Mouse (Mus musculus): Measurements from ENCODE around the gene Rpp25l.
"Not testable (repeated sequence)": the region's sequence is repeated elsewhere in the genome, so short reads cannot be mapped to it uniquely, and the experiment has no call there.

The Rpp25l gene

GRCm38 (mm10) chr4:41696930-41697841 is 16.1 kb downstream of the Rpp25l start, which contains the start of gene Cntfr:
Gene Cntfr (minus strand): TSS chr4:41697089.
- DNase-seq (ENCODE audit: low spot score), result peak; percentile 90

GRCm38 (mm10) chr4:41696452-41696851 is 16.9 kb downstream of the Rpp25l start:
- DNase-seq (ENCODE audit: low spot score), result not testable (repeated sequence)

GRCm38 (mm10) chr4:41695800-41696199 is 17.5 kb downstream of the Rpp25l start:
- DNase-seq (ENCODE audit: low spot score), result not testable (repeated sequence)

- not testable (repeated sequence) for DNase-seq (ENCODE audit: low spot score)
Measured at GRCm38 (mm10) chr4:41693511-41693910, 19.8 kb downstream of the Rpp25l start.

GRCm38 (mm10) chr4:41690014-41690413 is 23.3 kb downstream of the Rpp25l start:
- not testable (repeated sequence) for DNase-seq (ENCODE audit: low spot score)

- not testable (repeated sequence) for DNase-seq (ENCODE audit: low spot score)
Measured at GRCm38 (mm10) chr4:41688562-41688961, 24.8 kb downstream of the Rpp25l start.

GRCm38 (mm10) chr4:41685882-41686492 is 27.3 kb downstream of the Rpp25l start:
- DNase-seq (ENCODE audit: low spot score), result not testable (repeated sequence)

- not testable (repeated sequence) for DNase-seq (ENCODE audit: low spot score)
Measured at GRCm38 (mm10) chr4:41684931-41685453, 28.3 kb downstream of the Rpp25l start.

GRCm38 (mm10) chr4:41684131-41684930 is 29.0 kb downstream of the Rpp25l start:
- DNase-seq (ENCODE audit: low spot score), result not testable (repeated sequence)

GRCm38 (mm10) chr4:41683303-41683702 is 30.0 kb downstream of the Rpp25l start:
- DNase-seq (ENCODE audit: low spot score), result not testable (repeated sequence)

- no peak for DNase-seq (ENCODE audit: low spot score)
Measured at GRCm38 (mm10) chr4:41682789-41683188, 30.5 kb downstream of the Rpp25l start.

- no peak for DNase-seq (ENCODE audit: low spot score)
Measured at GRCm38 (mm10) chr4:41681947-41682346, 31.4 kb downstream of the Rpp25l start.

- no peak for DNase-seq (ENCODE audit: low spot score)
Measured at GRCm38 (mm10) chr4:41681176-41681575, 32.2 kb downstream of the Rpp25l start.

- DNase-seq (ENCODE audit: low spot score), result no peak
Measured at GRCm38 (mm10) chr4:41679291-41679690, 34.0 kb downstream of the Rpp25l start.

GRCm38 (mm10) chr4:41678863-41679262 is 34.5 kb downstream of the Rpp25l start:
- DNase-seq (ENCODE audit: low spot score), result no peak

- no peak for DNase-seq (ENCODE audit: low spot score)
Measured at GRCm38 (mm10) chr4:41677006-41677629, 36.2 kb downstream of the Rpp25l start.

GRCm38 (mm10) chr4:41676248-41677005 is 36.9 kb downstream of the Rpp25l start:
- no peak for DNase-seq (ENCODE audit: low spot score)

- no peak for DNase-seq (ENCODE audit: low spot score)
Measured at GRCm38 (mm10) chr4:41673186-41673585, 40.1 kb downstream of the Rpp25l start.

- DNase-seq (ENCODE audit: low spot score), result no peak
Measured at GRCm38 (mm10) chr4:41672522-41672963, 40.8 kb downstream of the Rpp25l start.

- DNase-seq (ENCODE audit: low spot score), result no peak
Measured at GRCm38 (mm10) chr4:41671963-41672480, 41.3 kb downstream of the Rpp25l start.

Data from testis, postnatal 10 days (tissue).